In genomic region chr12:81754651-81755050, GRCm38 (mm10) we compare ENCODE assay signal across 9 mouse cellular contexts. TPM values are rescaled to one million over a fixed set of nuclear protein-coding genes. Genes with fewer than 3 reads are reported as not detected.
DNase-seq lines count a peak whose midpoint lies in the region; ATAC-seq lines count a peak whose summit lies in the region.
"Had no signal": no experiment of that assay in that cellular context is flagged by ENCODE, and none has a peak within 500 bp of the region (broad histone marks: within the 10 kb centered on the region; RNA-seq: fewer than 3 reads in every experiment).

No protein-coding gene starts in this region.

- H3K27ac ChIP-seq in forebrain, embryonic 13.5 days, result no peak overlapping the region
- no peak overlapping the region for H3K27ac ChIP-seq in forebrain, embryonic 10.5 days
- no peak overlapping the region for H3K27ac ChIP-seq in limb, embryonic 13.5 days
- H3K27ac ChIP-seq in limb, embryonic 10.5 days, result no peak overlapping the region
- H3K27ac ChIP-seq: limb, embryonic 15.5 days had no signal

- WGBS in forebrain, embryonic 13.5 days, result 80% methylated on average over 7 of the region's 7 CpGs
- 81% methylated on average over 7 of the region's 7 CpGs for WGBS in forebrain, embryonic 10.5 days
- WGBS in limb, embryonic 13.5 days, result 65% methylated on average over 7 of the region's 7 CpGs
- 83% methylated on average over 7 of the region's 7 CpGs for WGBS in limb, embryonic 10.5 days

- no peak overlapping the region for H3K4me2 ChIP-seq in forebrain, embryonic 13.5 days
- no peak overlapping the region for H3K4me2 ChIP-seq in limb, embryonic 13.5 days (replicated peaks)
- H3K4me2 ChIP-seq: limb, embryonic 15.5 days had no signal

- H3K36me3 ChIP-seq in forebrain, embryonic 13.5 days (ENCODE audit: poor library complexity, severe bottlenecking), result no peaks in the 10 kb centered on the region
- H3K36me3 ChIP-seq in forebrain, embryonic 10.5 days (replicated peaks), result no peaks in the 10 kb centered on the region
- H3K36me3 ChIP-seq in limb, embryonic 13.5 days, result no peaks in the 10 kb centered on the region
- no peaks in the 10 kb centered on the region for H3K36me3 ChIP-seq in limb, embryonic 10.5 days
- H3K36me3 ChIP-seq: limb, embryonic 15.5 days had no signal

- DNase-seq in forebrain, embryonic 10.5 days (ENCODE audit: extremely low spot score, low spot score), result no peak
- DNase-seq in limb, embryonic 10.5 days (ENCODE audit: low spot score), result no peak
- peak; percentile 13 to 15 for DNase-seq in kidney, postnatal 36 days
- DNase-seq in skeletal muscle tissue, adult 2 months (ENCODE audit: low read depth, low spot score), result peak; percentile 46
- DNase-seq in MN1 (ENCODE audit: low spot score), result no peak
- DNase-seq in c-Kit-positive CD71-positive TER-119-positive erythroid progenitor cells, embryonic 14.5 days (ENCODE audit: low spot score), result no peak

- H3K9ac ChIP-seq in forebrain, embryonic 13.5 days, result 0 out of 2 replicates have a peak overlapping the region, but pooled peaks have one; percentile 26
- H3K9ac ChIP-seq in limb, embryonic 13.5 days, result peak overlapping the region; percentile 35; the same call in 1 of the 2 replicates
- H3K9ac ChIP-seq: limb, embryonic 15.5 days had no signal

- no peak overlapping the region for H3K4me3 ChIP-seq in forebrain, embryonic 13.5 days
- H3K4me3 ChIP-seq in forebrain, embryonic 10.5 days, result no peak overlapping the region
- H3K4me3 ChIP-seq in limb, embryonic 13.5 days, result no peak overlapping the region
- no peak overlapping the region for H3K4me3 ChIP-seq in limb, embryonic 10.5 days
- H3K4me3 ChIP-seq: limb, embryonic 15.5 days had no signal

- ATAC-seq in forebrain, embryonic 13.5 days, result no peak
- ATAC-seq in limb, embryonic 13.5 days (ENCODE audit: low FRiP score, low read depth), result no peak

- H3K27me3 ChIP-seq in forebrain, embryonic 13.5 days, result no peaks in the 10 kb centered on the region
- no peaks in the 10 kb centered on the region for H3K27me3 ChIP-seq in forebrain, embryonic 10.5 days (ENCODE audit: poor library complexity, severe bottlenecking)
- H3K27me3 ChIP-seq in limb, embryonic 13.5 days, result no peaks in the 10 kb centered on the region
- no peaks in the 10 kb centered on the region for H3K27me3 ChIP-seq in limb, embryonic 10.5 days (ENCODE audit: low read depth, poor library complexity, severe bottlenecking)
- H3K27me3 ChIP-seq: limb, embryonic 15.5 days had no signal

- no peaks in the 10 kb centered on the region for H3K9me3 ChIP-seq in forebrain, embryonic 13.5 days (replicated peaks)
- H3K9me3 ChIP-seq in forebrain, embryonic 10.5 days, result no peaks in the 10 kb centered on the region
- no peaks in the 10 kb centered on the region for H3K9me3 ChIP-seq in limb, embryonic 13.5 days
- no peaks in the 10 kb centered on the region for H3K9me3 ChIP-seq in limb, embryonic 10.5 days (replicated peaks)
- H3K9me3 ChIP-seq: limb, embryonic 15.5 days had no signal

- peaks cover 7% of the 10 kb centered on the region; the same call in 1 of the 2 replicates for H3K4me1 ChIP-seq in forebrain, embryonic 13.5 days
- peaks cover 12% of the 10 kb centered on the region; the same call in 1 of the 2 replicates for H3K4me1 ChIP-seq in forebrain, embryonic 10.5 days
- no peaks in the 10 kb centered on the region for H3K4me1 ChIP-seq in limb, embryonic 13.5 days
- H3K4me1 ChIP-seq in limb, embryonic 10.5 days, result no peaks in the 10 kb centered on the region
- H3K4me1 ChIP-seq: limb, embryonic 15.5 days had no signal

RNA-seq across cellular contexts. Expression of gene Map3k9, which starts 26.3 kb away (rescaled TPM):
- polyA plus RNA-seq in forebrain, embryonic 13.5 days (2015; fragmentation: Nextera tagmentation; extraction: Ambion mirVana), result 4.2 and 4.6 TPM in 2 replicates
- polyA plus RNA-seq in forebrain, embryonic 10.5 days (2016; fragmentation: Nextera tagmentation; extraction: Ambion mirVana), result 1.3 and 1.6 TPM in 2 replicates
- polyA plus RNA-seq in limb, embryonic 13.5 days (2015; fragmentation: Nextera tagmentation; extraction: Ambion mirVana), result 0.52 and 0.56 TPM in 2 replicates
- polyA plus RNA-seq in limb, embryonic 10.5 days (2016; fragmentation: Nextera tagmentation; extraction: Ambion mirVana), result 0.66 and 0.67 TPM in 2 replicates

Comparison
In these comparisons a context has a peak if more than half of its experiments do, and no peak if none do; other contexts are left out.
1. DNase-seq: peak in kidney, postnatal 36 days (2 of 2) and skeletal muscle tissue, adult 2 months (single experiment); none in forebrain, embryonic 10.5 days (single experiment), limb, embryonic 10.5 days (single experiment), MN1 (single experiment) and c-Kit-positive CD71-positive TER-119-positive erythroid progenitor cells, embryonic 14.5 days (single experiment).